20 mouse cellular contexts compared by ENCODE assay signal in genomic region chr7:69484552-69484951, GRCm38 (mm10).
"Had no signal": no experiment of that assay in that cellular context is flagged by ENCODE, and none has a peak within 500 bp of the region (broad histone marks: within the 10 kb centered on the region; RNA-seq: fewer than 3 reads in every experiment).

No protein-coding gene starts in this region.

- H3K9ac ChIP-seq: liver, embryonic 12.5 days; liver, embryonic 14.5 days; midbrain, embryonic 12.5 days; neural tube, embryonic 13.5 days; neural tube, embryonic 15.5 days had no signal

- H3K27ac ChIP-seq: liver, embryonic 12.5 days; liver, embryonic 14.5 days; midbrain, embryonic 10.5 days; midbrain, embryonic 12.5 days; neural tube, embryonic 13.5 days; neural tube, embryonic 15.5 days had no signal

- H3K4me3 ChIP-seq: liver, embryonic 12.5 days; midbrain, embryonic 10.5 days; midbrain, embryonic 12.5 days; myocyte; neural tube, embryonic 13.5 days; neural tube, embryonic 15.5 days had no signal

- ATAC-seq: liver, embryonic 12.5 days; lung, postnatal 0 days; midbrain, embryonic 16.5 days had no signal

- H3K36me3 ChIP-seq: liver, embryonic 12.5 days; midbrain, embryonic 10.5 days; midbrain, embryonic 12.5 days; neural tube, embryonic 13.5 days; neural tube, embryonic 15.5 days had no signal

- DNase-seq: lung, adult 18-20 months; lung, postnatal 4 days; midbrain, embryonic 14.5 days; retina, postnatal 1 day; right cerebral cortex, adult 18-20 months; right cerebral cortex, postnatal 25 days; right cerebral cortex, postnatal 4 days; spleen, adult 18-20 months; thymus, adult 2 months; thymus, postnatal 25 days; thymus, postnatal 4 days had no signal

- H3K4me1 ChIP-seq: liver, embryonic 12.5 days; midbrain, embryonic 10.5 days; neural tube, embryonic 13.5 days; neural tube, embryonic 15.5 days had no signal

- H3K4me2 ChIP-seq: liver, embryonic 12.5 days; midbrain, embryonic 12.5 days; neural tube, embryonic 13.5 days; neural tube, embryonic 15.5 days had no signal

- H3K9me3 ChIP-seq: liver, embryonic 12.5 days; midbrain, embryonic 10.5 days; midbrain, embryonic 12.5 days; neural tube, embryonic 13.5 days; neural tube, embryonic 15.5 days had no signal

- H3K27me3 ChIP-seq: liver, embryonic 12.5 days had no signal
